Mouse (Mus musculus): ENCODE measurements at regions not wholly inside any gene's neighbourhood (a gene's known extent, or its start where the extent isn't known, plus 50 kb on each side); places are given as distances from the start of the nearest gene placed in this dataset.

- Histone ChIP-seq H3K9me3 (replicated peaks) (no peaks in the 10 kb centered on the region), H3K36me3 (no peaks in the 10 kb centered on the region), H3K4me1 (peaks cover 13% of the 10 kb centered on the region), H3K27me3 (ENCODE audit: low read depth, poor library complexity, severe bottlenecking) (no peaks in the 10 kb centered on the region), H3K27ac (0 out of 2 replicates have a peak overlapping the region, but pooled peaks have one; percentile 6), H3K4me3 (no peak overlapping the region)
- WGBS: 33% methylated on average over 14 of the region's 14 CpGs
- DNase-seq (ENCODE audit: low spot score): no peak
Observed at GRCm38 (mm10) chr7:71064446-71065391, 286.6 kb downstream of the Gm10295 start.

- Histone ChIP-seq H3K4me3 (no peak overlapping the region), H3K27ac (no peak overlapping the region), H3K27me3 (ENCODE audit: low read depth, poor library complexity, severe bottlenecking) (no peaks in the 10 kb centered on the region), H3K4me1 (peaks cover 20% of the 10 kb centered on the region), H3K9me3 (replicated peaks) (no peaks in the 10 kb centered on the region), H3K36me3 (no peaks in the 10 kb centered on the region)
- 72% methylated on average over 2 of the region's 2 CpGs for WGBS
- DNase-seq (ENCODE audit: low spot score): no peak
Observed at GRCm38 (mm10) chr7:71050825-71051224, 300.5 kb downstream of the Gm10295 start.

GRCm38 (mm10) chr7:71047201-71047600 is 304.1 kb downstream of the Gm10295 start:
- Histone ChIP-seq H3K4me3 (no peak overlapping the region), H3K4me1 (peaks cover 35% of the 10 kb centered on the region), H3K9me3 (replicated peaks) (no peaks in the 10 kb centered on the region), H3K36me3 (no peaks in the 10 kb centered on the region), H3K27me3 (ENCODE audit: low read depth, poor library complexity, severe bottlenecking) (no peaks in the 10 kb centered on the region), H3K27ac (no peak overlapping the region)
- no peak for DNase-seq (ENCODE audit: low spot score)
- 87% methylated on average over 3 of the region's 3 CpGs for WGBS

- Histone ChIP-seq H3K36me3 (no peaks in the 10 kb centered on the region), H3K4me1 (peaks cover 34% of the 10 kb centered on the region), H3K27me3 (ENCODE audit: low read depth, poor library complexity, severe bottlenecking) (no peaks in the 10 kb centered on the region), H3K9me3 (replicated peaks) (no peaks in the 10 kb centered on the region), H3K4me3 (no peak overlapping the region), H3K27ac (no peak overlapping the region)
- no peak for DNase-seq (ENCODE audit: low spot score)
- 64% methylated on average over 1 of the region's 1 CpGs for WGBS
Observed at GRCm38 (mm10) chr7:71046596-71046995, 304.7 kb downstream of the Gm10295 start.

GRCm38 (mm10) chr7:71043789-71044188 is 307.5 kb downstream of the Gm10295 start:
- H3K27ac ChIP-seq: no peak overlapping the region
- no peaks in the 10 kb centered on the region for H3K9me3 ChIP-seq (replicated peaks)
- no peaks in the 10 kb centered on the region; the same call in 1 of the 2 replicates for H3K27me3 ChIP-seq (ENCODE audit: low read depth, poor library complexity, severe bottlenecking)
- no peaks in the 10 kb centered on the region for H3K36me3 ChIP-seq
- H3K4me3 ChIP-seq: no peak overlapping the region
- peaks cover 19% of the 10 kb centered on the region for H3K4me1 ChIP-seq
- DNase-seq (ENCODE audit: low spot score): no peak
- 81% methylated on average over 5 of the region's 5 CpGs for WGBS

GRCm38 (mm10) chr7:71043128-71043527 is 308.2 kb downstream of the Gm10295 start:
- Histone ChIP-seq H3K4me1 (peaks cover 20% of the 10 kb centered on the region), H3K4me3 (no peak overlapping the region), H3K27me3 (ENCODE audit: low read depth, poor library complexity, severe bottlenecking) (no peaks in the 10 kb centered on the region; the same call in 1 of the 2 replicates), H3K36me3 (no peaks in the 10 kb centered on the region), H3K27ac (no peak overlapping the region), H3K9me3 (replicated peaks) (no peaks in the 10 kb centered on the region)
- 71% methylated on average over 8 of the region's 8 CpGs for WGBS
- no peak for DNase-seq (ENCODE audit: low spot score)

- peaks cover 20% of the 10 kb centered on the region for H3K4me1 ChIP-seq
- no peaks in the 10 kb centered on the region; the same call in 1 of the 2 replicates for H3K27me3 ChIP-seq (ENCODE audit: low read depth, poor library complexity, severe bottlenecking)
- H3K9me3 ChIP-seq (replicated peaks): no peaks in the 10 kb centered on the region
- no peaks in the 10 kb centered on the region for H3K36me3 ChIP-seq
- no peak overlapping the region for H3K4me3 ChIP-seq
- WGBS: 87% methylated on average over 3 of the region's 3 CpGs
- DNase-seq (ENCODE audit: low spot score): no peak
- no peak overlapping the region for H3K27ac ChIP-seq
Observed at GRCm38 (mm10) chr7:71041388-71041787, 309.9 kb downstream of the Gm10295 start.

- DNase-seq (ENCODE audit: low spot score): no peak
- Histone ChIP-seq H3K4me3 (no peak overlapping the region), H3K9me3 (replicated peaks) (no peaks in the 10 kb centered on the region), H3K4me1 (peaks cover 20% of the 10 kb centered on the region), H3K27ac (no peak overlapping the region), H3K27me3 (ENCODE audit: low read depth, poor library complexity, severe bottlenecking) (no peaks in the 10 kb centered on the region; the same call in 1 of the 2 replicates), H3K36me3 (no peaks in the 10 kb centered on the region)
- WGBS: 87% methylated on average over 3 of the region's 3 CpGs
Observed at GRCm38 (mm10) chr7:71040846-71041245, 310.4 kb downstream of the Gm10295 start.

- WGBS: 72% methylated on average over 5 of the region's 5 CpGs
Observed at GRCm38 (mm10) chr7:71038537-71038936, 312.7 kb downstream of the Gm10295 start.

GRCm38 (mm10) chr7:71033121-71033520 is 318.2 kb downstream of the Gm10295 start:
- Histone ChIP-seq H3K27me3 (ENCODE audit: low read depth, poor library complexity, severe bottlenecking) (no peaks in the 10 kb centered on the region), H3K36me3 (no peaks in the 10 kb centered on the region), H3K4me1 (no peaks in the 10 kb centered on the region), H3K4me3 (no peak overlapping the region), H3K27ac (no peak overlapping the region), H3K9me3 (replicated peaks) (no peaks in the 10 kb centered on the region)
- DNase-seq (ENCODE audit: low spot score): no peak
- 88% methylated on average over 12 of the region's 12 CpGs for WGBS

More at GRCm38 (mm10) chr7:71038537-71038936, 312.7 kb downstream of the Gm10295 start:
- no peak for DNase-seq (ENCODE audit: low spot score)
- Histone ChIP-seq H3K36me3 (no peaks in the 10 kb centered on the region), H3K4me3 (no peak overlapping the region), H3K4me1 (peaks cover 12% of the 10 kb centered on the region), H3K27me3 (ENCODE audit: low read depth, poor library complexity, severe bottlenecking) (no peaks in the 10 kb centered on the region; the same call in 1 of the 2 replicates), H3K27ac (no peak overlapping the region), H3K9me3 (replicated peaks) (no peaks in the 10 kb centered on the region)

GRCm38 (mm10) chr7:71023946-71024610 is 327.2 kb downstream of the Gm10295 start:
- H3K4me1 ChIP-seq: peaks cover 17% of the 10 kb centered on the region
- no peaks in the 10 kb centered on the region for H3K36me3 ChIP-seq
- peaks cover 25% of the 10 kb centered on the region; the same call in 1 of the 2 replicates for H3K27me3 ChIP-seq (ENCODE audit: low read depth, poor library complexity, severe bottlenecking)
- H3K4me3 ChIP-seq: peak overlapping the region; percentile 48
- H3K27ac ChIP-seq: peak overlapping the region; percentile 70
- 14% methylated on average over 9 of the region's 9 CpGs for WGBS
- no peak for DNase-seq (ENCODE audit: low spot score)
- H3K9me3 ChIP-seq (replicated peaks): no peaks in the 10 kb centered on the region

GRCm38 (mm10) chr7:71023253-71023945 is 327.9 kb downstream of the Gm10295 start:
- no peaks in the 10 kb centered on the region for H3K36me3 ChIP-seq
- H3K4me3 ChIP-seq: peak overlapping the region; percentile 48
- peak; percentile 59 for DNase-seq (ENCODE audit: low spot score)
- H3K4me1 ChIP-seq: peaks cover 17% of the 10 kb centered on the region
- 7% methylated on average over 16 of the region's 16 CpGs for WGBS
- peak overlapping the region; percentile 70 for H3K27ac ChIP-seq
- H3K27me3 ChIP-seq (ENCODE audit: low read depth, poor library complexity, severe bottlenecking): peaks cover 25% of the 10 kb centered on the region; the same call in 1 of the 2 replicates
- H3K9me3 ChIP-seq (replicated peaks): no peaks in the 10 kb centered on the region
